Comparison of ENCODE assay signal across 7 mouse cellular contexts in genomic region chr3:102194291-102195051, GRCm38 (mm10). TPM values are rescaled to one million over a fixed set of nuclear protein-coding genes. Genes with fewer than 3 reads are reported as not detected.
DNase-seq lines count a peak whose midpoint lies in the region; ATAC-seq and TF ChIP-seq lines count a peak whose summit lies in the region.

No protein-coding gene starts in this region.

- H3K36me3 ChIP-seq in lung, embryonic 16.5 days (ENCODE audit: control insufficient read depth, insufficient read depth, low read length), result peaks cover 5% of the 10 kb centered on the region
- no peaks in the 10 kb centered on the region for H3K36me3 ChIP-seq in forebrain, postnatal 0 days (ENCODE audit: insufficient read depth)
- H3K36me3 ChIP-seq in liver, embryonic 11.5 days (ENCODE audit: control insufficient read depth, insufficient read depth, low read length), result peaks cover 9% of the 10 kb centered on the region; the same call in 1 of the 2 replicates
- H3K36me3 ChIP-seq in stomach, postnatal 0 days (ENCODE audit: control insufficient read depth, insufficient read depth, low read length), result peaks cover 8% of the 10 kb centered on the region; the same call in 1 of the 2 replicates

- 14% methylated on average over 11 of the region's 11 CpGs for WGBS in lung, embryonic 16.5 days
- WGBS in forebrain, postnatal 0 days, result 9% methylated on average over 11 of the region's 11 CpGs
- 24% methylated on average over 11 of the region's 11 CpGs for WGBS in liver, embryonic 11.5 days
- WGBS in stomach, postnatal 0 days, result 30% methylated on average over 11 of the region's 11 CpGs

- peak overlapping the region; percentile 44 for H3K4me2 ChIP-seq in lung, embryonic 16.5 days (ENCODE audit: low read depth, low read length)
- peak overlapping the region; percentile 13; the same call in 1 of the 2 replicates for H3K4me2 ChIP-seq in forebrain, postnatal 0 days (ENCODE audit: low read depth)
- H3K4me2 ChIP-seq in liver, embryonic 11.5 days, result peak overlapping the region; percentile 12; the same call in 1 of the 2 replicates
- 0 out of 2 replicates have a peak overlapping the region, but pooled peaks have one; percentile 9 for H3K4me2 ChIP-seq in stomach, postnatal 0 days (replicated peaks; ENCODE audit: low read depth)

- no peaks in the 10 kb centered on the region for H3K27me3 ChIP-seq in lung, embryonic 16.5 days (ENCODE audit: control insufficient read depth, insufficient read depth, low read depth, low read length)
- peaks cover 7% of the 10 kb centered on the region for H3K27me3 ChIP-seq in forebrain, postnatal 0 days (ENCODE audit: insufficient read depth, low read length)
- no peaks in the 10 kb centered on the region for H3K27me3 ChIP-seq in liver, embryonic 11.5 days (replicated peaks; ENCODE audit: control insufficient read depth, insufficient read depth, low read length)
- no peaks in the 10 kb centered on the region for H3K27me3 ChIP-seq in stomach, postnatal 0 days (ENCODE audit: control insufficient read depth, insufficient read depth, low read length)

- H3K4me3 ChIP-seq in lung, embryonic 16.5 days (ENCODE audit: low read length), result no peak overlapping the region
- H3K4me3 ChIP-seq in forebrain, postnatal 0 days (ENCODE audit: low read depth, low read length), result no peak overlapping the region
- no peak overlapping the region for H3K4me3 ChIP-seq in liver, embryonic 11.5 days (ENCODE audit: low read depth, low read length)
- no peak overlapping the region for H3K4me3 ChIP-seq in stomach, postnatal 0 days (ENCODE audit: low read depth, low read length)

- ATAC-seq in lung, embryonic 16.5 days (ENCODE audit: low read depth), result peak; percentile 22
- ATAC-seq in forebrain, postnatal 0 days, result peak; percentile 83
- ATAC-seq in liver, embryonic 11.5 days (replicated peaks; ENCODE audit: low FRiP score), result no peak
- no peak for ATAC-seq in stomach, postnatal 0 days (ENCODE audit: low FRiP score, low TSS enrichment)

- TF ChIP-seq CTCF in forebrain, postnatal 0 days (IDR thresholded peaks at IDR 0.05; ENCODE audit: low read depth), result peak; percentile 52
- 0 out of 2 replicates have a peak, but pooled peaks have one; percentile 8 for TF ChIP-seq CTCF in stomach, postnatal 0 days (IDR thresholded peaks at IDR 0.05; ENCODE audit: low read depth)

- peak overlapping the region; percentile 13; the same call in 1 of the 2 replicates for H3K9ac ChIP-seq in lung, embryonic 16.5 days (ENCODE audit: low read length)
- 0 out of 2 replicates have a peak overlapping the region, but pooled peaks have one; percentile 10 for H3K9ac ChIP-seq in forebrain, postnatal 0 days
- no peak overlapping the region for H3K9ac ChIP-seq in liver, embryonic 11.5 days (ENCODE audit: low read depth, low read length)
- no peak overlapping the region for H3K9ac ChIP-seq in stomach, postnatal 0 days (ENCODE audit: low read length)

- peak overlapping the region; percentile 89 for H3K27ac ChIP-seq in lung, embryonic 16.5 days (ENCODE audit: low read length)
- no peak overlapping the region for H3K27ac ChIP-seq in forebrain, postnatal 0 days (ENCODE audit: low read depth, low read length)
- peak overlapping the region; percentile 46 for H3K27ac ChIP-seq in liver, embryonic 11.5 days (ENCODE audit: low read depth, low read length)
- peak overlapping the region; percentile 56; the same call in 1 of the 2 replicates for H3K27ac ChIP-seq in stomach, postnatal 0 days (replicated peaks)

- peaks cover 75% of the 10 kb centered on the region for H3K4me1 ChIP-seq in lung, embryonic 16.5 days (replicated peaks; ENCODE audit: control insufficient read depth, insufficient read depth, low read length)
- no peaks in the 10 kb centered on the region; the same call in 1 of the 2 replicates for H3K4me1 ChIP-seq in forebrain, postnatal 0 days (ENCODE audit: insufficient read depth)
- H3K4me1 ChIP-seq in liver, embryonic 11.5 days (replicated peaks; ENCODE audit: control insufficient read depth, insufficient read depth, low read length), result peaks cover 42% of the 10 kb centered on the region
- peaks cover 14% of the 10 kb centered on the region for H3K4me1 ChIP-seq in stomach, postnatal 0 days (replicated peaks; ENCODE audit: control insufficient read depth, insufficient read depth)

- no peaks in the 10 kb centered on the region for H3K9me3 ChIP-seq in lung, embryonic 16.5 days (ENCODE audit: control insufficient read depth, low read length)
- no peaks in the 10 kb centered on the region for H3K9me3 ChIP-seq in forebrain, postnatal 0 days (ENCODE audit: low read length)
- no peaks in the 10 kb centered on the region for H3K9me3 ChIP-seq in liver, embryonic 11.5 days (ENCODE audit: control insufficient read depth, low read length)
- no peaks in the 10 kb centered on the region for H3K9me3 ChIP-seq in stomach, postnatal 0 days (ENCODE audit: control insufficient read depth, low read length)

- DNase-seq in lung, postnatal 36 days, result no peak
- DNase-seq in forebrain, postnatal 0 days, result peak; percentile 67
- no peak for DNase-seq in liver, embryonic 11.5 days (ENCODE audit: low spot score)
- DNase-seq in stomach, postnatal 0 days (ENCODE audit: low spot score), result no peak
- no peak for DNase-seq in cerebellum, adult 9-10 months
- DNase-seq in urinary bladder, postnatal 14 days (ENCODE audit: low spot score), result no peak

- TF ChIP-seq EP300 in stomach, postnatal 0 days (optimal IDR thresholded peaks at IDR 0.05), result no peak

RNA-seq across cellular contexts. Expression of gene Vangl1, which starts 10.0 kb away (rescaled TPM):
- 27.3 and 28.4 TPM in 2 replicates for polyA plus RNA-seq in lung, embryonic 16.5 days (2015; fragmentation: Nextera tagmentation; extraction: Ambion mirVana)
- 6.5 TPM in 2 replicates for total RNA-seq in forebrain, postnatal 0 days (2014; rRNA removed)
- 3.5 and 5.7 TPM in 2 replicates for polyA plus RNA-seq in forebrain, postnatal 0 days (2015; fragmentation: Nextera tagmentation; extraction: Ambion mirVana)
- polyA plus RNA-seq in liver, embryonic 11.5 days (2014; fragmentation: Nextera tagmentation; extraction: Ambion mirVana), result 52.9 and 59.3 TPM in 2 replicates
- 14.1 and 15.3 TPM in 2 replicates for polyA plus RNA-seq in stomach, postnatal 0 days (2015; fragmentation: Nextera tagmentation; extraction: Ambion mirVana)

Comparison
In these comparisons a context has a peak if more than half of its experiments do, and no peak if none do; other contexts are left out.
1. ATAC-seq: peak in lung, embryonic 16.5 days (single experiment) and forebrain, postnatal 0 days (single experiment); none in liver, embryonic 11.5 days (single experiment) and stomach, postnatal 0 days (single experiment).
2. H3K9ac ChIP-seq: peak in lung, embryonic 16.5 days (single experiment) and forebrain, postnatal 0 days (single experiment); none in liver, embryonic 11.5 days (single experiment) and stomach, postnatal 0 days (single experiment).
3. Peak in every context shown above with its lines, with median percentiles within 50 percentile points of each other: H3K4me2 ChIP-seq.